Mouse (Mus musculus): ENCODE measurements at regions not wholly inside any gene's neighbourhood (a gene's known extent, or its start where the extent isn't known, plus 50 kb on each side); places are given as distances from the start of the nearest gene placed in this dataset.

DNA sequence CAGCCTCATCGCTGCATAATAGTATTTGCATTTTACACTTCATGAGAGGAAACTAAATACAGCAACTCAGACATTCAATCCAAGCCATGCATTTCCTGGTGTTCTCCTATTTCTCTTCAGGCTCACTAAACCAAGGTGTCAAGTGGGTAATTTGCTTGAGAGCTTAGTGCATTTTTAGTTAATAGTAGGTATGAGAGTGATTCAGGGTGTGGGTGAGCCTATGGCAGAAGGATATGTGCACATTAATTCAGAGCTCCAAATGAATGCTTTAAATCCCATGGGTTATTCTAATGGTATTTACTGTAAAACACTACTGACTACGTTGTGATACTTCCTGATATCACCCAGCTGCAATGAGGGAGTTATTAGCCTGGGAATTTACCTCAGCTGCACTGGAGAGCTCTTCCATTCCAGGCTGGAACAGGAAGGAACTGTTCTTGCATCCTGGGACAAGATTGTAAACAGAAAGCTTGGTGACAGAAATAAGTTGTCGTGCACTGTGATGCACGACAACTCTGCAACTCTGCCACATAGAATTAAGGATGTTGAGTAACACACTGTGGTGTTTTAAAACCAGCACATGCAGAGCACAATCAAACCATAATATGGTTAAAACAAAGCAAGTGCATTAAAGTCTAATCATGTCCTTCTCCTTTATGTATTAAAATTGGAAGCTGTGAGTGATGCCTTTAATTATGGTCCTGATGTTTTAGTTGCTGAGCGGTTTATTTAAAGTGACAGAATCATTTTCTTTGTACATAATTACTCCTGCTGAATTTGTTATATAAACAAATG lies 170.4 kb upstream of the Setmar start:
- DNase-seq (ENCODE audit: inconsistent ontology term) = no peak

DNA sequence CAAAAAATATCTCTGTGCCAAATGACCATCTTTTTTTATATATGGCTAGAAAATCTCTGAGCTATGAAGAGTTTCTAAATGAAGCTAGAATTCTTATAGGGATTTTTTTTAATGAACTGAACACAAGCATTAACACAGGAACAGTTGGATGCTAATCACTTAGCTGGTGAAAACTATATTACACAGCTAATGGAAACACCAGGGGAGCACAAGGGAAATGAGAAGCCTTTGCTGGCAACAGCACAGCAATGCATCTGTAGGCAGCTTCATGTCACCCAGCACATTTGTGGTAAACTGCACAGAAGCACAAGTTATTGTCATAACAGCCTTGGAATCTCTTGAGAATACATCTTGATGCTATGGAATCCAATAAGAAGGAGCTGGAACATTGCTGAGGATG lies 154.3 kb upstream of the Setmar start:
- DNase-seq (ENCODE audit: inconsistent ontology term) = no peak

GRCm38 (mm10) chr6:107911387-107911786 lies 153.5 kb upstream of the Setmar start:
- DNase-seq (ENCODE audit: inconsistent ontology term) = no peak

DNA sequence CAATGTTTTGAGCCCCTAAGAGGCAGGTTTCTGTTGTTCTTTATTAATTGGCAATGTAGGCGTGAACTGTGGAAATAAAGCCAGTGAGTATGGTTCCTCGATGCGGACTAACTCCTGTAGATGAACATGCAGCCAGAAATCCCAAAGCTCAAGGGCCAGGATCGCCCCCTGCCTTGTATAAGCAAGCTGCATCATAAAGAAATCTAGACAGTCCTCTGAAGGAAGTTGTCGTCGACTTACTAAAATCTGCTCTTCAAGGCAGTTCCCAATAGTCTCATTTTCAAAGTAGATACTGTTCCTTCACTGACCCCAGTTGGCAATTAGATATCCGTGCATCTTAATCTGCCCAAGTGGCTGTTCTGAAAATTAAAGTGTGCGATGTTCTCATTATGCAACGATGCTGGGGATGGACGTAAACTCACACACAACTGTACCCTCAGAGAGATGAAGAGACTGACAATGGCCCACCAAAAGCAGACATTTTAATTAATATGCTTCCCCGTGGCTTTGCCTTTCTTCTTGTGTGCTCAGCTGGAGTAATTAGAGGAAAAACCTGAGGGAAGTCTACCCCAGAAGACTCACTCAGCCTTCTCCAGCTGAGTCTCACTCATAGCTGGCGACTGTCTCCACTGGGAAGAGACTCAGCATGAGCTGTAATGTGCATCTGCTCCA lies 141.2 kb upstream of the Setmar start:
- peak; percentile 83 for DNase-seq (ENCODE audit: inconsistent ontology term)

GRCm38 (mm10) chr6:107924200-107924735 lies 140.6 kb upstream of the Setmar start:
- peak; percentile 7 for DNase-seq (ENCODE audit: inconsistent ontology term)

DNA sequence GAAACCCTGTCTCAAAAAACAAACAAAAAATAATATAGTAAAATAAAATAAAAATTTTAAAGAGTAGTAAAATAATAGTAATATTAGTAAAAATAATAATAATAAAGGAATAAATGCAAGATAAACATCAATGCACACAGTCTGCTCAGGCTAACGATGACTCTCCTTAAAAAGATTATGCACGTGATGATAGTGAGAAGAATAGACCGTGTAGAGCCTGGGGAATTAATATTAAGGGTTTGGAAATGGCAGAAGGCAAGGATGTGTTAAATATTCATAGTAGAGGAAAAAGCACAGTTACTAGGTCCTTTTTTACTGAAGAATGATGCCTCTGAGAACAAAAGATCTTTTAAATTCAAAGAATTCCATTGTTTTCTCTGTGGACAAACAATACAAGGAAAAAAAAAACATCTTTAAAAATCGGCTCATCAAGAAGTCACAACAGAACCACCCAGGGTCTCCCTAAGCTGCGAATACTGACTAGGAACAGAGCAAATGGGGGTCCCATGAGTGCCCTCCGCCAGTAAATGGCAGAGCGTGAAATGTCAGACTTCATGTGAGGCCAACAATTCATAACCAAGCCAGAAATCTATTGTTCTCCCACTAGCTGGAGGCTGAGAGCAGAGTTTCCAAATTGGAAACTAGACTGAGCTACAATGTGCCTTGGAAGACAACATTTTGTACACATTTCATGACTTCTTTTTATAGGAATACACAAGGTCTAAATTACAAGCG lies 134.2 kb upstream of the Setmar start:
- DNase-seq (ENCODE audit: inconsistent ontology term) = no peak

GRCm38 (mm10) chr6:107931174-107931557 lies 133.7 kb upstream of the Setmar start:
- DNase-seq (ENCODE audit: inconsistent ontology term) = no peak

DNA sequence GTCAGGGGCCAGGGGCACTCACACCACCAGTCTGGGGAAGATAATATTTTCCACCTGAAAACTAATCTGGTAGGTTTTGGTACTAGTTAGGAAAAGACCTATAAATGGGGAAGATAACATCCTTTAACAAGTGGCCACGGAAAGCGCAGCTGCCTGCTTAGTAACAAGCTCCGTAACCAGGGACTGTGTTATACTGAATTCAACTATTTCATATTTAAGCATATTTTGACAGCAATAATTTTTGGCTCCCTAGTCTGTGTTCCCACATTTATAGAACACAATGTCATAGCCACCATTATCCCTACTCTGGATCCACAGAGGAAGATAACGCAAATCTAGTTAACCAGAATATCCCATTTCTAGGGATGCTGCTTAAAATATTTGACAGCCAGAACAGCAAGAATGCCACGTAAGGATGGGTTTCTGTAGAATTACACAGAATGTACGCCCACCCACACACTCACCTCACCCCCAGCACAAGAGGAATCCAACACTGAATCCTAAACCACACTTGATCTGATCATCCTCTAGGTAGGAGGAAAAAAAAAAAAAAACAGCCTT lies 128.7 kb upstream of the Setmar start:
- DNase-seq (ENCODE audit: inconsistent ontology term) = no peak

GRCm38 (mm10) chr6:107968694-107969093 lies 96.2 kb upstream of the Setmar start:
- no peak for DNase-seq (ENCODE audit: inconsistent ontology term)

- DNase-seq (ENCODE audit: inconsistent ontology term) = no peak
These were observed 65.7 kb upstream of the Setmar start for GRCm38 (mm10) chr6:107998921-107999690.

GRCm38 (mm10) chr6:108003231-108003630 lies 61.6 kb upstream of the Setmar start:
- DNase-seq (ENCODE audit: inconsistent ontology term) = no peak

DNA sequence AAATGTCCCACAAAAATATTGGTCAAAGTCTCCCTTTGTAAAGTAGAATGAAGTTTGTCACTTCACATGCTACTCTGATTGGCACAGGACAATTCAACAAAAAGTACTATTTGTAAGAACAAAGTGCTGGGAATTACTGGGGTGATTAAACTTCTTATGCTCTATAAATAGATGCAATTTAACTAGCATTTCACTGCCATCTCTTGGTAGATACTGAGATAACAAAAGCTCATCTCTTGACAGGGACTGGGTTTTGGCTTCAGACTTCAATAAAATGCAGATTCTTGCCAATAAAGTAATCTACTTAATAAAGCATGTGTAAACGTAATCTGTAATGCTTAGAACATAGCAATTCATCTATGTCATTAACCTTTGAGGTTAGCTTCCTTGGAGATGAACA lies 56.5 kb upstream of the Setmar start:
- no peak for DNase-seq (ENCODE audit: inconsistent ontology term)

Measured in Muller cell, postnatal 12 days (primary cell).